Mouse (Mus musculus): ENCODE results near the gene Sdr39u1. TPM values are rescaled to one million over a fixed set of nuclear protein-coding genes. Genes with fewer than 3 reads are reported as not detected.

Gene Sdr39u1
- 100 to 1,000 TPM in 1 of 2 experiments, 10 to 100 TPM in 1; 96.5 to 104 TPM for total RNA-seq (2021)
- long read RNA-seq, experiment 1, transcript Sdr39u1-201 (6 exons, 1,255 nt): major isoform, 24 of 50 reads
- long read RNA-seq, experiment 1, transcript Sdr39u1-207 (5 exons, 867 nt): minor isoform, 6 of 50 reads
- long read RNA-seq, experiment 1, partial matches to known transcripts: 2 of 50 reads
- long read RNA-seq, experiment 1, other reads (novel, unspliced or antisense): 11 of 50 reads
- long read RNA-seq, experiment 2, transcript Sdr39u1-201 (6 exons, 1,255 nt): major isoform, 27 of 69 reads
- long read RNA-seq, experiment 2, transcript Sdr39u1-207 (5 exons, 867 nt): minor isoform, 11 of 69 reads
- long read RNA-seq, experiment 2, transcript Sdr39u1-210 (5 exons, 909 nt): minor isoform, 7 of 69 reads
- long read RNA-seq, experiment 2, partial matches to known transcripts: 4 of 69 reads
- long read RNA-seq, experiment 2, other reads (novel, unspliced or antisense): 12 of 69 reads

DNA sequence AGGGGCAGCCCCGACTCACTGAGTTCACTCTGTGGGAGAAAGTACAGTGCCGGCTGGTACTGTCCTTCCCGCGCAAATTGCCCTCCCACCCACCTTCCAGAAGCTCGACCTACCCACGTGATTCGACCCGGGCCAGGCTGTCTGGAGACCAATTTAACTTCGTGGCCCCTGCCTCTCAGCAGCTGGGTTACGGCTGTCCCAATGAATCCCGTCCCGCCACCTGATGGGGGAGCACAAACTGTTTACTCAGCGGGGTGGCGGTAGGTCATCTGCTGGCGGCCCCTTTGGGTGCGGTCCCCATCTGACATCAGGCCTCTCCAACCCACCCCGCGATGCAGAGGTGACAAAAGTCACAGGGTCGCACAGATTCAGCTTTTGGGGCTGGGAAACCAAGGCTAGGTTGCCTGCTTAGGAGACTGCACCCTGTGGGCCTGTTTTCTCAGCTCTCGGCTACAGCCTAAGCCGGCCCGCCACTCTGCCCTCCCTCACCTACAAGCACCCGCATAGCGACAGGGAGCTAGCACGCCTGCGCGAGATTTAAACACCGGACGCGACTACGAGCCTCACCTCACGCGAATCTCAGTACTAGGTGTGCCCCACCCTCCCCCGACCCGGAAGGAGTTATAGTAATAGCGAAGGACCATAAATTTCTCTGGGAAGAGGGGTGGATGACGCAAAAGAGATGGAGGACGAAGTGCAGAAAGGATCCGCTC lies at the start of gene Sdr39u1:
Gene Sdr39u1 (minus strand): TSS at position 593 of the 713 bp plus-strand sequence.
- DNase-seq (ENCODE audit: low spot score in 2 of 2): peak; percentile 78 to 86

DNA sequence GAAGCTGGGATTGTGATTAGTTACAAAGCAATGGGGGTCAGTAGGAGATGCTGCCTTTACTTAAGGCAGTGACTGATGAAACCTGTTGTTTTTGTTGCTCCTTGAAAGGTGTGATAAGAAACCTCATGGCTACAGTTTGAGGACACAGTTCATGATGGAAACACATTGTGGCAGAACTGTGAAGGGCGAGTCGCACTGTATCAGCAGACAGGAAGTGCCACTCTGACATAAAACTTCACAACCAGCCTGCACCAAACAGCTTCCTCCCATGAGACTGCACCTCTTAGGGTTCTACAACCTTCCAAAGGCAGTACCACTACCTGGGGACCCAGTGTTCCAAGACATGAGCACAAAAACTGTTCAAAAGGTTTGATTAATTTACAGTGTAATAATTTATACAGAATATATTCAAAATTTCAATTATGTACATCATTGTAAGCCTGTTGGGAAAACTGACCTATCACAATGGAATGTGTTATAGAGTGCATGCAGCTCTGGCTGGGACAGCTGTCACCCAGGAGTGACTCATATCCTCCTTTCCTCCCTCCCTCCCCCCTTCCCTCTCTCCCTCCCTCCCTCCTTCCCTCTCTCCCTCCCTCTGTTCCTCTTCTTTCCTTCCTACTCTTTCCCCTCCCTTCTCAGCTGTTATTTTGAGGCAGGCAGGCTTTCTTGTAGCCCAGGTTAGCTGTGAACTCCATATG lies 46.3 kb upstream of the Sdr39u1 start:
- no peak for DNase-seq (ENCODE audit: low spot score in 2 of 2)

DNA sequence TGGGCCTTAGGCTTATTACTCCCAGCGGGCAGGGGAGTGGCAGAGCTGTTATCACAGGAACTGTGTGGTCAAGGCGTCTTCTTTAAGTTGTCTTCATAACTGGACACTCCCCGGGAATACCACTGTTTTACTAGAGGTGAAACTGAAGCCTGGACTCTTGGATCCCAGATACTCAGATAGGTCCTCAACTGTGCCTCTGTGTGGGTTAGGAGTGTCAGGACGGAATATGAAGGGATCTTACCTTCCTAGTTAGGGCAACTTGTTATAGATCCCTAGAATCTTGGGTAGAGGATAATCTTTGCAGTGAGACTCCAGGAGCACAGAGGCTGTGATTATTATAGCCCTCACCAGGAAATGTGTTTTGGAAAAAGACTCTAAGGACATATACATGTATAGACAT lies 44.5 kb upstream of the Sdr39u1 start, which contains the start of gene Cma1:
Gene Cma1 (minus strand): TSS at position 101 of the 400 bp plus-strand sequence.
- DNase-seq (ENCODE audit: low spot score in 2 of 2): no peak

DNA sequence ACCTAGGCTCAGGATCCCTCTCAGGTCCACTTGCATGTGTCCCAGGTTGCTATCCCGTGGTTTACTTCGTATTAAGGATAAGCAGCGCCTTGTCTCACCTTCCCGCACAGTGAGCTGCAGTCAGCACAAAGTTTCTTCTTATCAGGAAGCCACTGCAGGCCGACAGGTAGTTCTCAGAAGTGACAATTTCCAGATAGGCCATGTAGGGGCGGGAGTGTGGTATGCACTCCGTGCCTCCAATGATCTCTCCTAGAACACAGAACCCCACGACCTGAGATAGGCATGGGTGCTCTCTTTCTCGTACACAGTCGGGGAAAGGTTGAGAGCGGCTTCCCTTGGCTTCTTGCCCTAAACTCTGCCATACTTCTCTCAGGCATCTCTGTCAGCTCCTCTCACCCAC lies 43.5 kb upstream of the Sdr39u1 start:
- no peak for DNase-seq (ENCODE audit: low spot score in 2 of 2)

DNA sequence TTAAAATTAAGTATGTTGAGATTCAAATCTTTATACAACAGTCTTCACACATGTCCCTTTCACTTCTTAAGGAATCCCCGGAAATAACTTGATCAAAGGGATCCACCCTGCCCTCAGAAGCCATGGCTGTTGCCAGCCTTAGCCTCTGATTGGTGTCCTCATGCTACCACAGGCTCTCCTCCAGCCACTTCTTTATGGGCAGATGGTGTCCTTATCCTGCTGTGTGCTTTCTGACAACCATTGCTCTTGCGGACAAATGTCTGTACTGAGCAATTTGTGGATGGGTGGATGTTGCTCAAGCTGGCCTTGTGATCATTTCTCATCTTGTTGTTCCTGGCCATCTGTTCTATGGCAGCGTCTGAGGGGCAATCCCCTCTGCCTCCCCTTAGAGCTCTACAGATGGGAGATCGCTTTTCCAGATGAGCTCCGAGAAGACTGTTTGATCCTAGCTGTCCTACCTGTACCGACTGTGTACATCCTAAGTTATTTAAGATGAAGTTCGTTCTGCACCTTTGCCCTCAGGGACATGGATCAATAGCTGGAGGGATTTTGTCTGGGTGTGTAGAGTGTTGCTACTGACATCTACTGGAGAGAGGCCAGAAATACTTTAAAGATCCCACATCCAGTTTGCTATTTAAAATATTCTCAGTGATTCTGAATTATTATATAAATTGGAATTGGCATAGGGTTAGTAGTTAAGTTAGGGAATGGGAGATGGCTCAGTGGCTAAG lies 40.1 kb upstream of the Sdr39u1 start:
- no peak for DNase-seq (ENCODE audit: low spot score in 2 of 2)

DNA sequence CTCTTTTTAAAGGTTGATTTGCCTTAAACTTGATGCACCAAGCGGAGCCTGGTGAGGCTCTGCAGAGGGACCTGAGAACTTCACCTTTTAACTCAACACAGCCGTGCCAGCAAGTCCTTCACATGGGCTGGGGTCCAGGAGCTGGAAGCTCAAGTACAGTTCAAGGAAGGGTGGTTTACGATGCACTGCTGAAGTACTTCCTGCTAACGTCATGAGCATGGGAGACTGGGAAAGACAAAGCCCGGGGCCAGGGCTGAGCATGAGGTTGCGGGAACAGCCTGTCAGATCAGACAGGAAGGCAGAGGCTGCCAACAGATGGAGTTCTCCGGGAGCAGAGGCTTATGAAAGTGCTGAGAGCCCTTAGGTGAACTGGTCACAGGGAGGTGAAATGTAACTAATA lies 33.5 kb upstream of the Sdr39u1 start:
- DNase-seq (ENCODE audit: low spot score in 2 of 2): no peak

DNA sequence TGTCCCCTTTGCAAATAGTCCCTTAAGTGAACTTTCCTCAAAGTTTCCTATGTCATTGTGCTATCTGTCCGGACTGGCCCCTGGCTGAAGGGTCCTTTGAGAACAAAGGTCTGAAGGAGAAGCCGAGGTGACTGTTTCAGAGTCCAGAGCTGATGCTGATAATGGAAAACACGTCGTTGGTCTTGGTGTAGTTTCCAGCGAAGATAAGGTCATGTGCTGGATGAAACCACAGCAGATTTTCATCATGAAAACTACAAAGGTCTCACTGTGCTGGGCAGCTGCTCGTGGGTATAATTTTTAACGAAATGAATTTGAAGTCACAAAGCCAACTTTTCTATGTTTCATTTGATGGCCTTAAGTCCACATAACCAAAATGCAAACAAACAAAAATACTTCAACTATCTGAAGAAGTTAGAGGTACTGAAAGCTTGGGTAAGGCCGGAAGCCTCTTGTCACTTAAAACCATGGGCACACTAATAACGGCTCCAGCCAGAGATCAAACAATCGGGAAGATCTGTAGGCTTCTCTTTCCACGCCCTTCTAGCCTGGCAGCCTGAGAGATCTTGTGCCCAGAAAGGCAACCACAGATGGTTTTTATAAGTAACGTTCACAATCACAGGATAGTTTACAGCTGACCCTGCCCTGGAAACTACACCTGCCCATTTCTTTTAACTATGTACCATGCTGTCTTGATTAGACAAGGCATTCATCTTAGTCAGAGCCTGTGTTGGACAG lies 29.3 kb upstream of the Sdr39u1 start:
- DNase-seq (ENCODE audit: low spot score in 2 of 2): no peak

DNA sequence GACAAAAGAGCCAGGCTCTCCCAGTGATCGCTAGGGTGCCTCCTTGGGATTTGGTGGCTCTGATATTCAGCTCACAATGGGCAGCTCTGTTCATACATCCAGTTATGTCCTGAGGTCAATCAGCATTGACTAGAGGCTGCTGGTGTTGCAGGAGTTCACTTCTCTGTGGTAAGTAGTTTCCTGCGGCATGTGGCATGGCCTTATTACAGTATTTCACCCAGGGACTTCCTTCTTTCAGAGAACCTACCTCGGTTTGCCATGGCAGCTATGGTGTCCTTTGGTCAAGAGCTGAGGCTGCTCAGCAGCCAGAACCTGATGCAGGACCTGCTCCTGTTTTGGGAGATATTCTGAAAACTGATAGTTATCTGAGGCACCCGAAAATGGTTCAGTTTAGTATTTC lies 26.8 kb upstream of the Sdr39u1 start:
- DNase-seq (ENCODE audit: low spot score in 2 of 2): no peak

DNA sequence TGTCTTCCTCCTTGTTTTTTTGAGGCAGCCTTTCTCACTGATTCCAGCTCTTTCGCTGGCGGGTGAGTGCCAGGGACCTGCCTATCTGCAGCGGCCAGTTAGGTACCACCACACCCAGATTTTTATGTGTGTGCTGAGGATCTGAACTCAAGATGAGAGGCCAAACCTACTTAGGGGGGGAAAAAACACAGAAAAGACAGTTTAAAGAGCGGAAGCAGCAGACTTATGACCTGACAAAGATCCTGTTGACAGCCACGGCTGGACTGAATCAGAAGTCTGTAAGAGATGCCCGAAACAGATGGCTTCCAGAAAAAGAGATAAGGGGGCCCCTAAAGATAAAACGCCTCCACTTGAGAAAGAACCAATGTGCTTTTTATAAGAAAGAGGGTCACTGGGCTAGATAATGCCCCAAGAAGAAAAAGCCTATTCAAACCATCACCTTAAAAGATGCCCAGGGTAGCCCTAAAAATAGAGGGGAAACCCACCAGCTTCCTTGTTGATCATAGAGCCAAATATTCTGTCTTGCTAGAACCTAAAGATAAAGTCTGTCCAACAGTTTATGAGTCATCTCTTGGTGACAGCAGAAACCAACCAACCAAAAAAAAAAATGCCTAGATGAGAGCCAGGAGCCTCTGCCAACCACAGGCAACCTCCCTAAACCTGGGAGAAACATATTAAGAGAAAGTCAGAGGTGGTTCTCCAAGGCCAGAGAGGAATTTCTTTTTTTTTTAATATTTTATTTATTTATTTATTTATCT lies 22.6 kb upstream of the Sdr39u1 start:
- DNase-seq (ENCODE audit: low spot score in 2 of 2): no peak

DNA sequence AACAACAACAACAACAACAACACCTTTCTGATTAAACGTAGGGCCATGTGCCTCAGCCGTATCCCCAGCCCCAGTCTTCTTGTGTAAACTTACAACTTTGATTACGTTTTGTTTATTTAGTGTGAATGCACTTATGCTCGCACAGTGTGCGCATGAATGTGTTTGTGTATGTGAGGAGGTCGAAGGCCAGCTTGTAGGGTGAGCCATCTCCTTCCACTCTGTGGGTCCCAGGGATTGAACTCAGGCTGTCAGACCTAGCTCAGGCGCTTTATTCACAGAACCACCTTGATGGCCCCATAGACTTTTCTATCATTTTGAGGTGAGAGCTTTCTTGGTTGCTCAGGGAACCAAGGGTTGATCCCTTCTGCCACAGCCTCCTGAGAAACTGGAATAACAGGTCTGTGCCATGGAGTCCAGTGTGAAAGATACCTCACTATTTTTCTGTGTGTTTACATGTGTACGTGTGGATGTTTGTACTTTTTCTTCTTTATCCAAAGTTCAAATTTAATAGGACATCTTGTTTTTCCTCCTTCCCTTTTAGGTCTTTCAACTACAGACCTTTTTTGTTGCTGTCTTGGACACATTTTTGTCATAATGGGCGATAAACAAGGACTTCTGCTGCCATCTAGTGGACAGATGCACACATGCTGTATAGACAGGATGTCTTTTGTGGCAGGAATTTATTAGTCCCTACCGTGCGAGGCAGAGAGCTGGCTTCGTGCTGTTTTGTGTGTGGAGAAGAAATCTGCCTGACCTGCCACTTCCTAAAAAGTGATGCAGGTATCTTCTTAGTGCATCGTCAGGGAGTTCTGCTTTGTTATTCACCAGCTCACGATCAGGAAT lies 18.4 kb upstream of the Sdr39u1 start:
- peak; percentile 63 to 77 for DNase-seq (ENCODE audit: low spot score in 2 of 2)

DNA sequence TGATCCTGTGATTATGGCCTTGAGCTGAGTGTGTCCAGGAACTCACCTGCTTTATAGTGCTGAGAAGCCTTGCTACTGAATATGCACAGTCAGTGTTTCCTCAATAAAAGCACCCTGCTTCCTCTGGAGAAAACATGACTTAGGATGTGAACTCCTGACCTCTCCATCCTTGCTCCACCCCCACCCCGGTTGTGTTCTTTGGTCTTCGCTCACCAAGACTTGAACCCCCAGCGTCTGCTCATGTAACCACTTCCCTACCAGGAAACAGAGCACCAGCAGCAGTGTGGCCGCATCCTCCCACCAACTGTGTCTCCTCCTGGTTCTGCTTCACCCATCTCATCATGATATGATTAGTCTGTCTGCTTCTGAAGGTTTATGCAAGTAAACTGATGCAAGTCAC lies 13.3 kb upstream of the Sdr39u1 start:
- DNase-seq (ENCODE audit: low spot score in 2 of 2): no peak

DNA sequence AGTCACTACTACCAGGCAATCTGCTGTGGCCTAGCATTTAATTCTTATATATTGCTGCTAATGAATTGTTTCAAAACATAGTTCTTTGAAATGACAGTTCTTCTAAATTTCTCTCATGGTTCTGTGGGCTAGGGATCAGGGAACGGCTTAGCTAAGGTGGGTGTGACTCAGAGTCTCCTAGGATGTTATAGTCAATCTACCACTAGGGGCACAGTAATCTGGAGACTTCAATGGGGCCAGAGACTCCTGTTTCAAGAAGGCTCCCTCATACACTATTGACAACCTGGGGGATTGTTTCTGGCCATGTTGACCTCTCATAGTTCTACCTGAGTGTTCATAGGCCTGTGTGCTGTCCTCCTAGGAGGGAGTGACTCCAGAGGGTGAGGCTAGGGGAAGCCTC lies 5.4 kb upstream of the Sdr39u1 start:
- no peak for DNase-seq (ENCODE audit: low spot score in 2 of 2)

DNA sequence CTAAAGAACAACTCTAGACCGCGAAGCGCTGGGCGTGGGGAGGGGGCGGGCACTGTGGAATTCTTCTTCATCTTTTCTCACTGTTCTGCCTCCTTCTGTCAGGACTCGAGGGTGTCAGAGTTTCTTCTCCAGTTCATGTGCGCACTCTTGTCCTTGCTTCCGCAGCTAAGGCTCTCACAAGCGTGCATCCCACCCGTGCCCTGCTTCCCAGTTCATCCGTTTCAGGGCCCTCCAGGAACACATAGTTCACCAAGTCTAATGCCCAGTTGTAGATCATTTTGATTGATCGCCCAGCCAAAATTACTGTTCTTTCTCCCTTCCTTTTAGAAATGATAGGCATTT lies 292 bp upstream of the Sdr39u1 start:
- DNase-seq (ENCODE audit: low spot score in 2 of 2): no peak

DNA sequence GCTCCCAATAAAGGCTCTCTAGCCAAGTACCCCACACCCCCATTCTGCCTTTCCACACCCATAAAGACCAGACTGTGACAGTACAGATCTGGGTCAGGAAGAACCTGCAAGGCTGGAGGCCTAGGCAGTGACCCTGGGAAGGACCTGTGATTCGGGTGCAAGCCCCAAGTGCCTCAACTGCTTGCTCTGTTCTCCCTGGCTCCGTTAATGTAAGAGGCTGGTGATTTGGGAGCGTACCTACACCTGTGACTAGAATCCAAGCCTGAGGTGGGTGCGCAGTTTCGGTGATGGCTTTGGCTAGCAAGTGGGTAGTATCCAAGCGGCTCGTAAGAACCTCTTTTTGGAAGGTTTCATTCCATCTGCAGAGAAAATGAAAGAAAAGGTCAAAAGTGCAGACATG lies 1.1 kb downstream of the Sdr39u1 start:
- no peak for DNase-seq (ENCODE audit: low spot score in 2 of 2)

DNA sequence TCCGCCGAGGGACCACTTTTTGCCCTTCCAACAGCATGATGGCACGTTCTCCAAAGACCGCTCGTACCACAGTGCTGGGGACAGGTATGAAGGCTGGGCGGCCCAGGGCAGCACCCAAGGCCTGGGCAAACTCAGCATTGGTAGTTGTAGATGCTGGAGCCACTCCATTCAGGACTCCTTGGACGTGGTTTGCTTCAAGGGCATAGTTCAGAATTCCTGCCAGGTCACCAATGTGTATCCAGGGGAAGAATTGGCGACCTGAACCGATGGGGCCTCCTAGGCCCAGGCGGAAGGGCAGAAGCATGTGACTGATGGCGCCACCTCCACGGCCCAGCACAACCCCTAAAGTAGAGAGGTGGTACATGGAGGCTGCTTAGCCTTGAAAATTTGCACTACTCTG lies 2.4 kb downstream of the Sdr39u1 start:
- DNase-seq (ENCODE audit: low spot score in 2 of 2): no peak

DNA sequence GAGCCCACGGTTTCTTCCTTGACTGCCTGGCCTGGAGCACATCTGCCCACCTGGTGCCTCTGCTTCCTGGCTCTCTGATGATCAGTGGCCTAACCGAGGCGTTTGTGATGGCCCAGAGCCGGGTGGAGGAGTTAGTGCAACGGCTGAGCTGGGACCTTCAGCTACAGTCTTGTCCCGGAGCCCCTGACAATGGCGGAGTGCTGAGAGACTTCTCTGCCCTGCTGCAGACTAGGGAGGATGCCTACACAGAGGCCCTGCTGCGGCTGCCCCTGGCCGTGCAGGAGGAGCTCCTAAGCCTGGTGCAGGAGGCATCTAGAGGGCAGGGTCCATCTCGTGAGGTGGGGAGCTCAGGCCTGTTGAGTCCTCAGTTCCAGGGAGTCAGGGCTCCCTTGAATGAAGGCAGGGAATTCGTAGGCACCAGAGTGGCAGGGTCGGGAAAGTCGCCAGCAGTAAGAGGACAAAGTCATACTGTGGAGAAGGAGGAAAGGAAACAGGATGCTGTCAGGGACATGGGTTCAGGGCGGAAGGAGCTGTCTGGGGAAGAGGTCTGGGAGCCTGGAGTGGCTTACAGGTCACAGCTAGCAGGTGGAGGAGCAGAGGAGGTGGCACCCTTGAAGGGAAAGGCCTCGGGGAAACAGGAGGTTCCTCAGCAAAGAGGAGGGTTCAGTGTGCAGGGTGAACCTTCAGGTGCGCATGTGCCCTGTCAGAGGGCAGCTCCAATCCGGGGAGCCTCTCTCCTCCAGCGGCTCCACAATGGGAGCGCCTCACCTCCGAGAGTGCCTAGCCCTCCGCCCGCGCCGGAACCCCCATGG lies 13.3 kb downstream of the Sdr39u1 start:
- DNase-seq (ENCODE audit: low spot score in 2 of 2): no peak

DNA sequence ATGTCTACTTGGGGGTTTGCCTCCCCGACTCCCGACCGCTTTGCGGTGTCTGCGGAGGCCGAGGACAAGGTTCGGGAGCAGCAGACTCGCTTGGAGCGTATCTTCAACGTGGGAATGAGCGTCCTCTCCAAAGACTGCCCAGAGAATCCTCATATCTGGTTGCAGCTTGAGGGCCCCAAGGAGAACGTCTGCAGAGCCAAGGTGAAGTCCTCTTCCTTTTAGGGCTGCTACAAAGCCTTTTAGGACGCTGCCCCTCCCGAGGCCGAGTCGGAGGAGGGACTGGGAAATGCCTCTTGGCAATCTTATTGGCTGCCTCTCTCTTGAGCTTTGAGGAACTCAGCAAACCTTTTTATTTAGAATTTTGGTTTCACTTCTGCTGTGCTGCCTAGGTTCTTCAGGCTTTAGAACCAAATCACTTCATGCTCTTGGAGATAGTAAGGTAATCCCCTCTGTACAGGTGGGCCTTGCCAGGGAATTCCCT lies 14.3 kb downstream of the Sdr39u1 start:
- peak; percentile 18 to 35 for DNase-seq (ENCODE audit: low spot score in 2 of 2)
